Mouse (Mus musculus): ENCODE measurements around the gene Ccl21a. TPM values are rescaled to one million over a fixed set of nuclear protein-coding genes. Genes with fewer than 3 reads are reported as not detected.
"Not testable (repeated sequence)": the region's sequence is repeated elsewhere in the genome, so short reads cannot be mapped to it uniquely, and the experiment has no call there.

Ccl21a gene
- not detected for polyA plus RNA-seq (2021)

GRCm38 (mm10) chr4:42773893-42774292 is at the start of gene Ccl21a:
Gene Ccl21a, minus strand, starts transcription at chr4:42773993.
- POLR2A ChIA-PET; in situ Hi-C loops (cut with MboI; ENCODE audit: low pct_unique_long_range_greater_than_20kb); CTCF ChIA-PET; DNase-seq (ENCODE audit: low read depth, low spot score); H3K27me3 ChIP-seq; ATAC-seq: not testable (repeated sequence)

- DNase-seq (ENCODE audit: low read depth, low spot score); POLR2A ChIA-PET; ATAC-seq; CTCF ChIA-PET; H3K27me3 ChIP-seq; in situ Hi-C loops (cut with MboI; ENCODE audit: low pct_unique_long_range_greater_than_20kb): not testable (repeated sequence)
These were observed 17.3 kb downstream of the Ccl21a start, which contains the start of gene Ccl19 for GRCm38 (mm10) chr4:42756477-42756876. Gene Ccl19, minus strand, starts transcription at chr4:42756577.

- POLR2A ChIA-PET; CTCF ChIA-PET; ATAC-seq; in situ Hi-C loops (cut with MboI; ENCODE audit: low pct_unique_long_range_greater_than_20kb); DNase-seq (ENCODE audit: low read depth, low spot score); H3K27me3 ChIP-seq: not testable (repeated sequence)
These were observed 38.5 kb downstream of the Ccl21a start, which contains the start of gene 4930578G10Rik for GRCm38 (mm10) chr4:42735245-42735644. Gene 4930578G10Rik, plus strand, starts transcription at chr4:42735545.

Other genes with a start within 250 kb of the Ccl21a start
- not detected for gene Fam205a2, start 245.8 kb downstream of the Ccl21a start, polyA plus RNA-seq (2021)
- gene Gm10591, start 161.8 kb downstream of the Ccl21a start, polyA plus RNA-seq (2021) = not detected
- gene Gm2564, start 144.3 kb downstream of the Ccl21a start, polyA plus RNA-seq (2021) = not detected
- not detected for gene Ccl27b, start 118.7 kb downstream of the Ccl21a start, polyA plus RNA-seq (2021)
- 2.6 TPM for gene Il11ra2, start 112.1 kb downstream of the Ccl21a start, polyA plus RNA-seq (2021)
- not detected for gene 4930578G10Rik, start 38.4 kb downstream of the Ccl21a start, polyA plus RNA-seq (2021)
- gene Ccl19, start 17.4 kb downstream of the Ccl21a start, polyA plus RNA-seq (2021) = not detected
- gene Fam205a1, start 79.9 kb upstream of the Ccl21a start, polyA plus RNA-seq (2021) = not detected
- not detected for gene Gm12394, start 82.8 kb upstream of the Ccl21a start, polyA plus RNA-seq (2021)
- gene Fam205c, start 100.2 kb upstream of the Ccl21a start, polyA plus RNA-seq (2021) = not detected
- gene Phf24, start 142.7 kb upstream of the Ccl21a start, polyA plus RNA-seq (2021) = not detected
- gene Dnajb5, start 175.8 kb upstream of the Ccl21a start, polyA plus RNA-seq (2021) = 8.5 TPM
- not detected for gene 1700022I11Rik, start 195.6 kb upstream of the Ccl21a start, polyA plus RNA-seq (2021)
- gene Vcp, start 226.5 kb upstream of the Ccl21a start, polyA plus RNA-seq (2021) = 283 TPM
- gene Fancg, start 236.5 kb upstream of the Ccl21a start, polyA plus RNA-seq (2021) = 8.1 TPM

Measured in Patski (cell line).